In genomic region chr4:142238486-142239239, GRCm38 (mm10) we compare ENCODE assay signal across 8 mouse cellular contexts. TPM values are rescaled to one million over a fixed set of nuclear protein-coding genes. Genes with fewer than 3 reads are reported as not detected.
DNase-seq lines count a peak whose midpoint lies in the region; ATAC-seq and TF ChIP-seq lines count a peak whose summit lies in the region.

No protein-coding gene starts in this region.

- DNase-seq in forebrain, embryonic 14.5 days (ENCODE audit: low spot score): peak; percentile 35
- peak; percentile 70 to 78 for DNase-seq in heart, postnatal 36 days
- peak; percentile 26 to 58 for DNase-seq in layer of hippocampus, adult 18-20 months (ENCODE audit: low spot score in 2 of 2)
- peak; percentile 73 to 80 for DNase-seq in lung, adult 18-20 months
- peak; percentile 49 for DNase-seq in ovary, adult 18-20 months (ENCODE audit: low spot score)

- H3K9me3 ChIP-seq in ES-Bruce4 (replicated peaks; ENCODE audit: control insufficient read depth, insufficient read depth, low read length, poor library complexity, severe bottlenecking): no peaks in the 10 kb centered on the region
- no peaks in the 10 kb centered on the region for H3K9me3 ChIP-seq in forebrain, embryonic 14.5 days (replicated peaks; ENCODE audit: control insufficient read depth, low read length)

- no peak for TF ChIP-seq EP300 in ES-Bruce4 (IDR thresholded peaks at IDR 0.05; ENCODE audit: insufficient read depth, low read depth, low read length)

- H3K9ac ChIP-seq in ES-Bruce4 (ENCODE audit: low read depth, poor library complexity, severe bottlenecking): peak overlapping the region; percentile 88
- peak overlapping the region; percentile 77 for H3K9ac ChIP-seq in forebrain, embryonic 14.5 days (ENCODE audit: low read length)

- H3K4me3 ChIP-seq in ES-Bruce4 (ENCODE audit: low read depth, low read length): peak overlapping the region; percentile 94
- H3K4me3 ChIP-seq in forebrain, embryonic 14.5 days (ENCODE audit: low read depth, low read length): peak overlapping the region; percentile 52

- peaks cover 9% of the 10 kb centered on the region; the same call in 1 of the 2 replicates for H3K36me3 ChIP-seq in ES-Bruce4 (ENCODE audit: control insufficient read depth, insufficient read depth, low read length, poor library complexity, severe bottlenecking)
- H3K36me3 ChIP-seq in forebrain, embryonic 14.5 days (ENCODE audit: control insufficient read depth, insufficient read depth, low read length): no peaks in the 10 kb centered on the region

- H3K4me1 ChIP-seq in ES-Bruce4 (ENCODE audit: control insufficient read depth, insufficient read depth, low read length): peaks cover 9% of the 10 kb centered on the region
- H3K4me1 ChIP-seq in forebrain, embryonic 14.5 days (ENCODE audit: control insufficient read depth, insufficient read depth, low read length): peaks cover 19% of the 10 kb centered on the region

- peak overlapping the region; percentile 100 for H3K4me2 ChIP-seq in forebrain, embryonic 14.5 days (ENCODE audit: low read length)

- intact Hi-C loops in heart, postnatal 36 days (cut with DNase I): loop anchor here (2.0 kb wide), 2 partner anchors 56 to 86 kb away; no protein-coding TSS in a partner anchor

- H3K27me3 ChIP-seq in ES-Bruce4 (ENCODE audit: control insufficient read depth, insufficient read depth, low read length, poor library complexity, severe bottlenecking): no peaks in the 10 kb centered on the region
- 0 out of 2 replicates have a peak, but pooled peaks cover 5% of the 10 kb centered on the region for H3K27me3 ChIP-seq in forebrain, embryonic 14.5 days (replicated peaks; ENCODE audit: control insufficient read depth, insufficient read depth, low read length)

- peak; percentile 54 for ATAC-seq in cerebellum, adult (ENCODE audit: insufficient number of reproducible peaks, low FRiP score, low TSS enrichment)
- peak; percentile 64 for ATAC-seq in forebrain, embryonic 14.5 days
- ATAC-seq in inflammation-experienced regulatory T-cells, adult 6 months: no peak

- no peak for TF ChIP-seq POLR2A in ES-Bruce4 (IDR thresholded peaks at IDR 0.05; ENCODE audit: insufficient read depth, low read length)

- WGBS in forebrain, embryonic 14.5 days: under 1% methylated on average over 58 of the region's 69 CpGs

- no peak for TF ChIP-seq CTCF in ES-Bruce4 (IDR thresholded peaks at IDR 0.05; ENCODE audit: low read depth, low read length)

- no peak overlapping the region for H3K27ac ChIP-seq in ES-Bruce4 (ENCODE audit: insufficient read depth, low read length)
- H3K27ac ChIP-seq in forebrain, embryonic 14.5 days (ENCODE audit: low read depth, low read length): 0 out of 2 replicates have a peak overlapping the region, but pooled peaks have one; percentile 21

RNA-seq across cellular contexts. Expression of gene Kazn, which starts 0.5 kb away (rescaled TPM):
- polyA plus RNA-seq in ES-Bruce4 (2011; ENCODE audit: insufficient read depth, insufficient read length, low read depth, missing spikeins): 80.2 and 84.3 TPM in 2 replicates
- polyA plus RNA-seq in forebrain, embryonic 14.5 days (2014; fragmentation: Nextera tagmentation; extraction: Ambion mirVana): 11.5 and 13.1 TPM in 2 replicates
- total RNA-seq in heart, postnatal 36 days (2021): 1 to 10 TPM; 3.4 to 3.6 TPM
- total RNA-seq in layer of hippocampus, adult 18-20 months (2021): 10 to 100 TPM; 45.9 to 48.5 TPM
- polyA plus RNA-seq in inflammation-experienced regulatory T-cells, adult 6 months (2017; shearing (Covaris generic)): not detected

Comparison
In these comparisons a context has a peak if more than half of its experiments do, and no peak if none do; other contexts are left out.
1. RNA of gene Kazn, which starts 0.5 kb away (polyA plus RNA-seq): 80.2 to 84.3 TPM in ES-Bruce4 and 11.5 to 13.1 TPM in forebrain, embryonic 14.5 days; not detected in inflammation-experienced regulatory T-cells, adult 6 months; every median in the first group is over 10 times any median in the second.
2. Peak in every context shown above with its lines, with median percentiles within 50 percentile points of each other: DNase-seq.